Mouse (Mus musculus) liver, embryonic 13.5 days (tissue): ENCODE data around the gene Psg16. TPM values are rescaled to one million over a fixed set of nuclear protein-coding genes. Genes with fewer than 3 reads are reported as not detected.

Experiments used
- ATAC-seq: fragments of 200-750 bp; cut with Nextera tagmentation; 2 replicates; pipeline ENCODE4 v1.8.0; 2017; ENCODE audit warnings: low read depth, mild to moderate bottlenecking, moderate number of reproducible peaks, moderate library complexity
- DNase-seq: peaks from one replicate; pipeline ENCODE4 v3.0.0; 2022
- H3K27ac ChIP-seq: fragments of 300-500 bp; sonication (generic); 2 replicates; pipeline ENCODE4 v1.5.1; 2015; ENCODE audit warnings: moderate library complexity, mild to moderate bottlenecking, inconsistent platforms
- H3K27me3 ChIP-seq: fragments of 300-500 bp; sonication (generic); 2 replicates; pipeline ENCODE4 v1.6.1; 2015; ENCODE audit warnings: mild to moderate bottlenecking, inconsistent platforms
- H3K36me3 ChIP-seq: fragments of 300-500 bp; sonication (generic); 2 replicates; pipeline ENCODE4 v1.6.1; 2015; ENCODE audit warnings: mild to moderate bottlenecking, inconsistent platforms
- H3K4me1 ChIP-seq: fragments of 300-500 bp; sonication (generic); replicated peaks from 2 replicates; pipeline ENCODE4 v1.6.1; 2015; ENCODE audit warnings: inconsistent platforms
- H3K4me2 ChIP-seq: fragments of 300-500 bp; sonication (generic); 2 replicates; pipeline ENCODE4 v1.6.1; 2015; ENCODE audit warnings: inconsistent platforms, mild to moderate bottlenecking, moderate library complexity
- H3K4me3 ChIP-seq: fragments of 300-500 bp; sonication (generic); replicated peaks from 2 replicates; pipeline ENCODE4 v1.5.1; 2015; ENCODE audit warnings: mild to moderate bottlenecking, inconsistent platforms
- H3K9ac ChIP-seq: fragments of 300-500 bp; sonication (generic); 2 replicates; pipeline ENCODE4 v1.6.1; 2015; ENCODE audit warnings: mild to moderate bottlenecking, inconsistent platforms
- H3K9me3 ChIP-seq: fragments of 300-500 bp; sonication (generic); replicated peaks from 2 replicates; pipeline ENCODE4 v1.6.1; 2016; ENCODE audit warnings: inconsistent platforms
- WGBS: fragments of 180-500 bp; shearing (Covaris S2); methylation state at CpG from one replicate; pipeline ENCODE4 v1.1.7; 2015; ENCODE audit not compliant: insufficient replicate concordance; 5-methylcytosine and 5-hydroxymethylcytosine counted together
- polyA plus RNA-seq: library from polyadenylated mRNA; unstranded; fragments of >200 nt; fragmentation: Nextera tagmentation; extraction: Ambion mirVana; gene quantifications from 2 replicates; pipeline ENCODE4 v1.2.1, GENCODE M21; 2015

Psg16 gene
- polyA plus RNA-seq, 1 experiment from 2014 or later: 0.08 TPM

DNA sequence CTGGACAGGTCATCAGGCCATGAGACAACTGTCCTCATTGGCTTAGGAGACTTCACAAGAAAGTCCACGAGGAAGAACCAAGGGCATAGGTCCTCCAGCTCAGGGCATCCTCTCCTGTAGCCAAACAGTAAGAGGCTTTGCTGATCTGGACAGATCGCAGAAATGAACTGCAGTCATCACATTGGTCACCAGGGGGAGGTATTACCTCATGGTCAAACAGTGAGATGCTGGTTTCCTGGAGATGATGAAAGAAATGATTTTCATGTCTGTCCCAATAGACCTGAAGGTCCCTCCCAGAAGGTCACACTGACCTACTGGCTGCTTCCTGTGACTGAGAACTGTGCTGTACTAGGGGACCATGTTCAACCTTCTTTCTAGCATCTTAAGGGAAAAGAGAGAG lies 81.8 kb downstream of the Psg16 start:
- Histone ChIP-seq H3K27ac (no peak overlapping the region), H3K4me1 (no peaks in the 10 kb centered on the region), H3K4me3 (no peak overlapping the region), H3K4me2 (no peak overlapping the region), H3K9me3 (peaks cover 3% of the 10 kb centered on the region; the same call in 1 of the 2 replicates), H3K27me3 (no peaks in the 10 kb centered on the region), H3K9ac (no peak overlapping the region), H3K36me3 (no peaks in the 10 kb centered on the region)
- WGBS: 16% methylated on average over 2 of the region's 2 CpGs
- no peak for ATAC-seq
- DNase-seq: no peak

DNA sequence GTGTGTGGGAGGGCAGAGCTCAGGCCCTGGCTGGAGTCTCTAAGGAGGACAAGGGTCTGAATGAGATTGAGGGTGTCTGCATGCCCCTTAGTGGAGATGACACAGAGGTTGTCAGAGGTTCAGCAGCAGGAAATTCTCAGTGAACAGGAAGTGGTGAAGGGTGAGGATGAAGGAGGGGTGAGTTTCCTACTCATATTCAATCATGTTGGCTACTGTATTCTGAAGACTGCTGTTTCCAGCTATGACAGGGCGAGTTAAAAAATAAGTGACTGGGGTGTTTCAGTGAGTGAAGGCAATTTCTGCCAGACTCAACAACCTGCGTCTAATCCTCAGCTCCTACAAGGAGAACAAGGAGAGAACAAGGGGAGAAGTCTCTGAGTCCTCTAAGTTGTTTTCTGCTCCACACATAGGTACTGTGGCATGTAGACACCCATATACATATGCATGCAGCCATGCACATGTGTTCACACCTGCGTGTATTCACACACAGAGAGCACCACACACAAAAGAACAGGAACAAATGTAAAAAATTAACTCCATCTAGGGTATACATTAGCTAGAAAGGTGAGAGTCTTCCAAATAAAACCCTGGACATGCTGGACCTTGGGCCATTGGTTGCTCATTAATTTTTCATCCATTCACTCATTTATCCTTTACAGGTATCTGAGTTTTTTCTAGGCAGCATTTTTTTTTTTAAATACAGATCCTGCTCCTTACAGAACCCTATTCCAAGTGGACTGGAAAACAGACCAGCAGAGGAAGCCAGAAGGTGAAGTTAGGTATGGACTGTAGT lies 83.2 kb downstream of the Psg16 start:
- ATAC-seq: no peak
- H3K36me3 ChIP-seq: no peaks in the 10 kb centered on the region
- no peak overlapping the region for H3K4me3 ChIP-seq
- WGBS: 45% methylated on average over 3 of the region's 3 CpGs
- H3K27ac ChIP-seq: no peak overlapping the region
- 0 out of 2 replicates have a peak, but pooled peaks cover 3% of the 10 kb centered on the region for H3K9me3 ChIP-seq
- no peaks in the 10 kb centered on the region for H3K27me3 ChIP-seq
- DNase-seq: no peak
- H3K4me2 ChIP-seq: no peak overlapping the region
- H3K4me1 ChIP-seq: no peaks in the 10 kb centered on the region
- no peak overlapping the region for H3K9ac ChIP-seq

DNA sequence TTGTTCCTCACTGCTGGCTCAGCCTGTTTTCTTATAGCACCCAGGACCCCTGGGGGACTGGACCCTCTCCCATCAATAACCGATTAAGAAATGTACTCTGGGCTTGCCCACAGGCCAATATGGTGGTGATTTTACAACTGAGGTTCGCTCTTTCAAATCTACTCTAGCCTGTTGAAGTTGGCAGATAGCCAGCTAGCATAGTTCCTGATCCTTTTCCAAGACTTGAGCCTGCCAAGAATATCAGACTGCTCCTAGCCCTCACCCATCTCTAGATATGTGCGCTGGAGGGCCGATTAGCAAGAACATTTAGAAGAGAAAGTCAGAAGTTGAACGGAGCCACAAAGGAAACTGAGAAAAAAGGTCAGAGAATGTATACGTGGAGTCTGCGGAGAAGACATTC lies 85.2 kb downstream of the Psg16 start:
- Histone ChIP-seq H3K4me3 (no peak overlapping the region), H3K36me3 (no peaks in the 10 kb centered on the region), H3K4me1 (no peaks in the 10 kb centered on the region), H3K27ac (no peak overlapping the region), H3K27me3 (no peaks in the 10 kb centered on the region), H3K9ac (no peak overlapping the region), H3K9me3 (0 out of 2 replicates have a peak, but pooled peaks cover 6% of the 10 kb centered on the region), H3K4me2 (no peak overlapping the region)
- DNase-seq (no peak), ATAC-seq (no peak)
- 72% methylated on average over 7 of the region's 7 CpGs for WGBS

DNA sequence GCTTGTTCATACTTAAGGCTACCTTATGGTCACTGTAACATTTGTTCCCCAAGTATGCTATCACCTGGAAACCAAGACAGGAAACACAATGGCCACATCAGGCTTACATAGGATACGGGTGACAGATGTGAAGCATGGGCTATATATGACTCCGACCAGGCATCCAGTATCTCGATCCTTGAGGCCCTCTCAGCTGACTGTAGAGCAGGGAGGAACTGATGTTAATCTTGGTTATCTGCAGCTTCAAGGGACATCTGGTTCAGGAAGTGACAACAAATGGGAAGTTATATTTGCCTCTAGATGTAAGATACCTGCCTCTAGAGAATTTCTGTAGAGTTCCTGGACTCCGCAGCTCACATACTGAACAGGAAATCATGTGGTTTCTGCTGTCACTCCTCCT lies 98.0 kb downstream of the Psg16 start:
- Histone ChIP-seq H3K9me3 (no peaks in the 10 kb centered on the region), H3K27ac (no peak overlapping the region), H3K4me3 (no peak overlapping the region), H3K27me3 (no peaks in the 10 kb centered on the region), H3K4me1 (no peaks in the 10 kb centered on the region), H3K4me2 (no peak overlapping the region), H3K36me3 (no peaks in the 10 kb centered on the region), H3K9ac (no peak overlapping the region)
- ATAC-seq: no peak
- 38% methylated on average over 4 of the region's 4 CpGs for WGBS
- DNase-seq: no peak

Other genes with a start within 250 kb of the Psg16 start
- gene Prkd2, start 231.1 kb upstream of the Psg16 start, polyA plus RNA-seq: 2.7 and 3.5 TPM in 2 replicates
- 0.15 and 0.17 TPM in 2 replicates for gene Dact3, start 198.7 kb upstream of the Psg16 start, polyA plus RNA-seq
- 0.67 and 0.81 TPM in 2 replicates for gene Gng8, start 182.3 kb upstream of the Psg16 start, polyA plus RNA-seq
- 1.0 and 1.5 TPM in 2 replicates for gene Ptgir, start 167.6 kb upstream of the Psg16 start, polyA plus RNA-seq
- gene Calm3, start 149.9 kb upstream of the Psg16 start, polyA plus RNA-seq: 92.0 and 102 TPM in 2 replicates
- gene Pnmal2, start 129.4 kb upstream of the Psg16 start, polyA plus RNA-seq: 0.34 and 0.61 TPM in 2 replicates
- gene Pnmal1, start 114.4 kb upstream of the Psg16 start, polyA plus RNA-seq: 0.07 and 0.10 TPM in 2 replicates
- 0.07 and 0.09 TPM in 2 replicates for gene Gm42372, start 91.0 kb upstream of the Psg16 start, polyA plus RNA-seq
- 2.8 and 3.6 TPM in 2 replicates for gene Ccdc8, start 81.3 kb upstream of the Psg16 start, polyA plus RNA-seq
- 54.0 and 61.1 TPM in 2 replicates for gene Ppp5c, start 46.1 kb upstream of the Psg16 start, polyA plus RNA-seq
- 12.6 and 14.8 TPM in 2 replicates for gene Hif3a, start 11.6 kb upstream of the Psg16 start, polyA plus RNA-seq
- gene Ceacam3, start 76.2 kb downstream of the Psg16 start, polyA plus RNA-seq: not detected in 2 replicates
- gene Psg29, start 129.4 kb downstream of the Psg16 start, polyA plus RNA-seq: not detected in 2 replicates